Mouse (Mus musculus) embryonic facial prominence, embryonic 15.5 days (tissue): ENCODE measurements at regions not wholly inside any gene's neighbourhood (a gene's known extent, or its start where the extent isn't known, plus 50 kb on each side); places are given as distances from the start of the nearest gene placed in this dataset.

Experiments
- ATAC-seq: fragments of 200-750 bp; cut with Nextera tagmentation; 2 replicates; pipeline ENCODE4 v1.8.0; 2017; ENCODE audit warnings: low read depth, moderate TSS enrichment; ENCODE audit not compliant: insufficient number of reproducible peaks, low FRiP score, low TSS enrichment
- H3K27ac ChIP-seq: fragments of 300-500 bp; sonication (generic); replicated peaks from 2 replicates; pipeline ENCODE4 v1.5.1; 2015; ENCODE audit warnings: mild to moderate bottlenecking, inconsistent platforms
- H3K27me3 ChIP-seq: fragments of 300-500 bp; sonication (generic); 2 replicates; pipeline ENCODE4 v1.6.1; 2015; ENCODE audit warnings: inconsistent platforms
- H3K36me3 ChIP-seq: fragments of 300-500 bp; sonication (generic); 2 replicates; pipeline ENCODE4 v1.6.1; 2015; ENCODE audit warnings: mild to moderate bottlenecking, inconsistent platforms
- H3K4me1 ChIP-seq: fragments of 300-500 bp; sonication (generic); 2 replicates; pipeline ENCODE4 v1.6.1; 2015; ENCODE audit warnings: inconsistent platforms
- H3K4me2 ChIP-seq: fragments of 300-500 bp; sonication (generic); replicated peaks from 2 replicates; pipeline ENCODE4 v1.6.1; 2015; ENCODE audit warnings: mild to moderate bottlenecking, inconsistent platforms
- H3K4me3 ChIP-seq: fragments of 300-500 bp; sonication (generic); replicated peaks from 2 replicates; pipeline ENCODE4 v1.5.1; 2015; ENCODE audit warnings: mild to moderate bottlenecking, inconsistent platforms
- H3K9ac ChIP-seq: fragments of 300-500 bp; sonication (generic); 2 replicates; pipeline ENCODE4 v1.6.1; 2015; ENCODE audit warnings: inconsistent platforms
- H3K9me3 ChIP-seq: fragments of 300-500 bp; sonication (generic); replicated peaks from 2 replicates; pipeline ENCODE4 v1.6.1; 2016; ENCODE audit warnings: inconsistent platforms
- WGBS: fragments of 180-500 bp; shearing (Covaris S2); methylation state at CpG from one replicate; pipeline ENCODE4 v1.1.7; 2015; 5-methylcytosine and 5-hydroxymethylcytosine counted together

- Histone ChIP-seq H3K27ac (no peak overlapping the region), H3K4me1 (peaks cover 11% of the 10 kb centered on the region), H3K36me3 (no peaks in the 10 kb centered on the region), H3K9me3 (no peaks in the 10 kb centered on the region), H3K9ac (no peak overlapping the region), H3K27me3 (no peaks in the 10 kb centered on the region), H3K4me2 (no peak overlapping the region), H3K4me3 (no peak overlapping the region)
- 78% methylated on average over 4 of the region's 4 CpGs for WGBS
- no peak for ATAC-seq
Measured at GRCm38 (mm10) chr5:44416844-44417589, 190.6 kb upstream of the Tapt1 start.

GRCm38 (mm10) chr5:44414441-44414840 is 188.0 kb upstream of the Tapt1 start:
- no peak overlapping the region for H3K4me3 ChIP-seq
- H3K9me3 ChIP-seq: no peaks in the 10 kb centered on the region
- peak overlapping the region; percentile 78 for H3K27ac ChIP-seq
- H3K4me2 ChIP-seq: no peak overlapping the region
- WGBS: 15% methylated on average over 7 of the region's 7 CpGs
- H3K36me3 ChIP-seq: no peaks in the 10 kb centered on the region
- peaks cover 11% of the 10 kb centered on the region for H3K4me1 ChIP-seq
- ATAC-seq: peak; percentile 87
- no peak overlapping the region for H3K9ac ChIP-seq
- no peaks in the 10 kb centered on the region for H3K27me3 ChIP-seq

GRCm38 (mm10) chr5:44403300-44403699 is 176.9 kb upstream of the Tapt1 start:
- Histone ChIP-seq H3K27me3 (no peaks in the 10 kb centered on the region), H3K4me1 (no peaks in the 10 kb centered on the region), H3K36me3 (no peaks in the 10 kb centered on the region), H3K4me2 (no peak overlapping the region), H3K27ac (no peak overlapping the region), H3K9me3 (no peaks in the 10 kb centered on the region), H3K9ac (no peak overlapping the region), H3K4me3 (no peak overlapping the region)
- 60% methylated on average over 6 of the region's 6 CpGs for WGBS
- no peak for ATAC-seq

- H3K9me3 ChIP-seq: no peaks in the 10 kb centered on the region
- no peaks in the 10 kb centered on the region for H3K4me1 ChIP-seq
- no peaks in the 10 kb centered on the region for H3K27me3 ChIP-seq
- WGBS: 81% methylated on average over 8 of the region's 8 CpGs
- no peaks in the 10 kb centered on the region for H3K36me3 ChIP-seq
- no peak overlapping the region for H3K4me3 ChIP-seq
- no peak overlapping the region for H3K9ac ChIP-seq
- no peak for ATAC-seq
- H3K27ac ChIP-seq: no peak overlapping the region
- H3K4me2 ChIP-seq: no peak overlapping the region
Measured at GRCm38 (mm10) chr5:44400573-44401332, 174.3 kb upstream of the Tapt1 start.

GRCm38 (mm10) chr5:44387237-44387810 is 160.9 kb upstream of the Tapt1 start:
- Histone ChIP-seq H3K27ac (peak overlapping the region; percentile 76), H3K9ac (no peak overlapping the region), H3K36me3 (no peaks in the 10 kb centered on the region), H3K4me1 (peaks cover 13% of the 10 kb centered on the region), H3K4me2 (no peak overlapping the region), H3K4me3 (no peak overlapping the region), H3K27me3 (no peaks in the 10 kb centered on the region), H3K9me3 (no peaks in the 10 kb centered on the region)
- WGBS: 28% methylated on average over 6 of the region's 6 CpGs
- no peak for ATAC-seq

- Histone ChIP-seq H3K9me3 (no peaks in the 10 kb centered on the region), H3K27ac (peak overlapping the region; percentile 76), H3K4me3 (no peak overlapping the region), H3K4me1 (peaks cover 13% of the 10 kb centered on the region), H3K4me2 (no peak overlapping the region), H3K9ac (no peak overlapping the region), H3K36me3 (no peaks in the 10 kb centered on the region), H3K27me3 (no peaks in the 10 kb centered on the region)
- 10% methylated on average over 6 of the region's 6 CpGs for WGBS
- no peak for ATAC-seq
Measured at GRCm38 (mm10) chr5:44386176-44386575, 159.8 kb upstream of the Tapt1 start.

GRCm38 (mm10) chr5:44383049-44383448 is 156.6 kb upstream of the Tapt1 start:
- Histone ChIP-seq H3K4me1 (peaks cover 13% of the 10 kb centered on the region), H3K36me3 (no peaks in the 10 kb centered on the region), H3K9me3 (no peaks in the 10 kb centered on the region), H3K9ac (no peak overlapping the region), H3K27ac (no peak overlapping the region), H3K4me3 (no peak overlapping the region), H3K4me2 (no peak overlapping the region), H3K27me3 (no peaks in the 10 kb centered on the region)
- ATAC-seq: no peak

- no peaks in the 10 kb centered on the region for H3K4me1 ChIP-seq
- no peak overlapping the region for H3K9ac ChIP-seq
- H3K4me2 ChIP-seq: no peak overlapping the region
- 27% methylated on average over 4 of the region's 4 CpGs for WGBS
- H3K9me3 ChIP-seq: no peaks in the 10 kb centered on the region
- H3K4me3 ChIP-seq: no peak overlapping the region
- ATAC-seq: no peak
- H3K27ac ChIP-seq: no peak overlapping the region
- H3K27me3 ChIP-seq: no peaks in the 10 kb centered on the region
- H3K36me3 ChIP-seq: no peaks in the 10 kb centered on the region
Measured at GRCm38 (mm10) chr5:44370006-44370405, 143.6 kb upstream of the Tapt1 start.

- no peaks in the 10 kb centered on the region for H3K27me3 ChIP-seq
- H3K9me3 ChIP-seq: no peaks in the 10 kb centered on the region
- no peak overlapping the region for H3K4me2 ChIP-seq
- no peak overlapping the region for H3K9ac ChIP-seq
- no peaks in the 10 kb centered on the region for H3K36me3 ChIP-seq
- no peak for ATAC-seq
- no peaks in the 10 kb centered on the region for H3K4me1 ChIP-seq
- no peak overlapping the region for H3K4me3 ChIP-seq
- no peak overlapping the region for H3K27ac ChIP-seq
- 87% methylated on average over 1 of the region's 1 CpGs for WGBS
Measured at GRCm38 (mm10) chr5:44352324-44352723, 125.9 kb upstream of the Tapt1 start.

GRCm38 (mm10) chr5:44341457-44342014 is 115.1 kb upstream of the Tapt1 start:
- ATAC-seq: no peak
- Histone ChIP-seq H3K27ac (no peak overlapping the region), H3K4me1 (no peaks in the 10 kb centered on the region), H3K4me2 (no peak overlapping the region), H3K9ac (no peak overlapping the region), H3K9me3 (no peaks in the 10 kb centered on the region), H3K4me3 (no peak overlapping the region), H3K27me3 (no peaks in the 10 kb centered on the region), H3K36me3 (no peaks in the 10 kb centered on the region)
- 77% methylated on average over 2 of the region's 2 CpGs for WGBS

- no peak overlapping the region for H3K9ac ChIP-seq
- no peak overlapping the region for H3K27ac ChIP-seq
- no peaks in the 10 kb centered on the region for H3K4me1 ChIP-seq
- H3K9me3 ChIP-seq: no peaks in the 10 kb centered on the region
- no peak overlapping the region for H3K4me2 ChIP-seq
- 83% methylated on average over 4 of the region's 4 CpGs for WGBS
- H3K27me3 ChIP-seq: no peaks in the 10 kb centered on the region
- H3K36me3 ChIP-seq: no peaks in the 10 kb centered on the region
- no peak for ATAC-seq
- H3K4me3 ChIP-seq: no peak overlapping the region
Measured at GRCm38 (mm10) chr5:44338662-44339061, 112.2 kb upstream of the Tapt1 start.
